Mouse (Mus musculus) G1E (cell line): ENCODE data around the gene Cyp4f14. TPM values are rescaled to one million over a fixed set of nuclear protein-coding genes. Genes with fewer than 3 reads are reported as not detected.

Experiments used
- ATAC-seq: 2 replicates; pipeline ENCODE4 v1.8.0; 2016; ENCODE audit warnings: mild to moderate bottlenecking; ENCODE audit not compliant: insufficient number of reproducible peaks, poor library complexity, low FRiP score, severe bottlenecking; ENCODE audit errors: extremely low read depth
- DNase-seq: peaks from one replicate; pipeline ENCODE4 v3.0.0; 2012; ENCODE audit warnings: low spot score
- H3K27me3 ChIP-seq: 2 replicates; pipeline ENCODE4 v1.6.1; 2012; ENCODE audit warnings: mild to moderate bottlenecking, low read length, inconsistent platforms; ENCODE audit not compliant: insufficient read depth
- H3K36me3 ChIP-seq: replicated peaks from 2 replicates; pipeline ENCODE3; 2012; ENCODE audit warnings: mild to moderate bottlenecking, inconsistent platforms
- H3K4me1 ChIP-seq: 2 replicates; pipeline ENCODE4 v1.6.1; 2012; ENCODE audit warnings: low read depth, low read length, inconsistent platforms, mixed read lengths; ENCODE audit not compliant: insufficient read depth
- H3K4me3 ChIP-seq: 2 replicates; pipeline ENCODE4 v1.5.1; 2012; ENCODE audit warnings: low read depth, mild to moderate bottlenecking, inconsistent platforms, low read length, moderate library complexity, mixed read lengths
- H3K9me3 ChIP-seq: replicated peaks from 2 replicates; pipeline ENCODE4 v1.6.1; 2012; ENCODE audit warnings: inconsistent platforms
- CTCF ChIP-seq: IDR thresholded peaks from 2 replicates; pipeline ENCODE4 v1.5.1; 2012; ENCODE audit warnings: low read depth, low read length, inconsistent platforms, mixed read lengths
- GATA1 ChIP-seq: IDR thresholded peaks from 2 replicates; pipeline ENCODE4 v1.6.1; 2012; ENCODE audit warnings: borderline replicate concordance, low read length, inconsistent platforms, mixed read lengths
- GATA2 ChIP-seq: IDR thresholded peaks from 2 replicates; pipeline ENCODE4 v1.6.1; 2012; ENCODE audit warnings: low read depth, low read length, inconsistent platforms, borderline replicate concordance
- POLR2AphosphoS5 ChIP-seq: IDR thresholded peaks from 2 replicates; pipeline ENCODE4 v1.6.1; 2012; ENCODE audit warnings: low read depth, low read length, inconsistent platforms; ENCODE audit not compliant: insufficient replicate concordance
- TAL1 ChIP-seq: conservative IDR thresholded peaks from 2 replicates; pipeline ENCODE4 v1.6.1; 2012; ENCODE audit warnings: low read depth, low read length, inconsistent platforms, mixed read lengths
- polyA plus RNA-seq: library from polyadenylated mRNA; stranded (reverse); fragments of >175 nt; gene quantifications from 2 replicates; pipeline ENCODE4 v1.2.3, GENCODE M21; 2012
- total RNA-seq, 2 experiments: library from RNA; stranded (forward) in 1 of 2; stranded (reverse) in 1 of 2; fragments of 200-1000 nt in 1 of 2; fragments of >200 nt in 1 of 2; fragmentation: Nextera tagmentation in 1 of 2; gene quantifications; 2 replicates each; pipeline ENCODE4 v1.2.3; 2014 to 2017

Cyp4f14 gene
- total and polyA plus RNA-seq, 3 experiments: 0.16 TPM; not detected in 2

DNA sequence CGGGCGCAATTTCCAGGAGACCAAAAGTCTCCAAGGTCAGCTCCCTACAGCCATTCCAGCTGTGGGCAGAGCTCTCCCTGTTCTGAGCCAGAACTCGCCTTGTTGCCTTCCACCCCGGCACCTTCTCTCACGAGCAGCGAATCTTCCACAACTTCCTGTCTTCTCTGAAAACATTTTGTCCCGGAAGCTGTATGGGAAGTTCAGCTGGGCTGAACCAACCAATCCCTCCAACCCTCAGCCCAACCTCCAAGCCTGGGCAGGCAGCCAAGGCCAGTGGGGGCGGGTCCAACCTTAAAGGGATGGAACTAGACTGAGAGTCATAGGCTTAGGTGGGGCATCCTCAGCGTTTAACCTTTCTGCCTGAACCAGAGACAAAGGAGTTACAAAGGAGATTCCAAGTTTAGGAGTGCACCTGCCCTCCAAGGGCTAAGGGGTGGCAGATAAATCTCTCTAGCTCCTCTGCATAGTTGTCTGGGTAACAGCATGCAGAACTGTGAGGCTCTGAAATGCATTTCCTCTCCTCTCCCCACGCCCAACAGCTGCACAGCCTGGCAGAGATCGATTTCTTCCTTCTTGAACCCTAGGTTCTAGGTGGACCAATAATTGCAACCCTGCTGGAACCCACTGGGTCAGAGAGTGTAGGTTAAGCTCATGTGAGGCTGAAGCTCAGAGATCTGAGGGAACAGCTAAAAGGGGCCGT, 30.2 kb upstream of the Cyp4f14 start, which contains the start of gene Cyp4f13:
Cyp4f13 (minus strand) TSS at position 188 of the 700 bp plus-strand sequence.
- Histone ChIP-seq H3K36me3 (peaks cover 19% of the 10 kb centered on the region), H3K4me3 (peak within 1 kb of the TSS; percentile 72), H3K4me1 (peaks cover 22% of the 10 kb centered on the region), H3K9me3 (no peaks in the 10 kb centered on the region), H3K27me3 (peaks cover 7% of the 10 kb centered on the region)
- peak; percentile 83 for DNase-seq
- TF ChIP-seq CTCF (no peak), POLR2AphosphoS5 (no peak), GATA2 (no peak), TAL1 (no peak), GATA1 (no peak)
- peak; percentile 95 for ATAC-seq

DNA sequence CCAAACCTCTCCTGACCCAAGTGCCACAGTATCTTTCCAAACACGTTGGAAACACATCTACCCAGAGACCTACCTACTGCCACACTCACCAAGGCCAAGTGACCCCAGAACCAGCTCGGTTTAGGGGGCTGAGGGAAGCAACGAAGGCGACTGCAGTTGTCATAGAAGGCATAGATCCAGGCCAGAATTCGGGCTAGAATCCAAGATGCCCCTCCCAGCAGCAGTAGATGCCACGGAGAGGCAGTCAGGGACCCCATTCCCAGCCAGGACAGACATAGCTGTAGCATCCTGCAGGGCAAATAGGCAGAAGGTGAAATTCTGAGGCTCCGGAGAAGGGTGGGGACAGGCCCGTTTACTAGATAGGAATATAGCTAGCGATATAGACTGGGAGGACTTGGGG, 29.6 kb upstream of the Cyp4f14 start:
- Histone ChIP-seq H3K36me3 (peaks cover 19% of the 10 kb centered on the region), H3K4me1 (peaks cover 22% of the 10 kb centered on the region), H3K9me3 (no peaks in the 10 kb centered on the region), H3K4me3 (peak overlapping the region; percentile 72), H3K27me3 (peaks cover 2% of the 10 kb centered on the region)
- TF ChIP-seq CTCF (no peak), POLR2AphosphoS5 (no peak)
- no peak for ATAC-seq
- DNase-seq: no peak

DNA sequence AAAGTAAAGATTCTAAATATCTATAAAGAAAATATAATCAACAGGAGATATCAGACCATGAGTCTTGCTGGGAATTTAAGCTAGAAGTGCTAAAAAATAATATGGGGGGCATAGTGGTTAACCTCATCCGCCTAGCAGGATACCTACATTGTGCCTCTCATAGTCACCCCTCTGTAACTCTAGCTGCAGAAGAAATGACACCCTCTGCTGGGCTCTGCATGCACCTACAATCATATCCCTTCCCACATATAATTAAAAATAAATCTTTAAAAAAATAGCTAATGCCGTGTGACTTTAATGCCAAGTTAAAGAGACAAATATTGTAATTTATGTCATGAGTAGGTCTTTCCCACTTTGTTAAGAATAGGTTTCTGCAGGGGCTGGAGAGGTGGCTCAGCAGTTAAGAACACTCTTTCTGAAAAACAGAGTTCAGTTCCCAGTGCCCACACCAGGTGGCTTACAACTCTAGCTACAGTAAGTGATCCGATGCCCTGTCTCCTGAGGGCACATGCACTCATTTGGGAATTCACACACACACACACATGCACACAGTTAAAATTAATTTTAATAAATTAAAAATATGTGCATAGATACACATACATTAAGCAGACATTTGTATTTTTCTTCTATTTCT, 27.4 kb upstream of the Cyp4f14 start:
- no peak for DNase-seq
- H3K36me3 ChIP-seq: peaks cover 31% of the 10 kb centered on the region
- H3K4me3 ChIP-seq: no peak overlapping the region
- no peaks in the 10 kb centered on the region for H3K27me3 ChIP-seq
- peaks cover 22% of the 10 kb centered on the region for H3K4me1 ChIP-seq
- no peaks in the 10 kb centered on the region for H3K9me3 ChIP-seq
- ATAC-seq: no peak
- no peak for TF ChIP-seq GATA2
- no peak for TF ChIP-seq TAL1
- no peak for TF ChIP-seq GATA1

DNA sequence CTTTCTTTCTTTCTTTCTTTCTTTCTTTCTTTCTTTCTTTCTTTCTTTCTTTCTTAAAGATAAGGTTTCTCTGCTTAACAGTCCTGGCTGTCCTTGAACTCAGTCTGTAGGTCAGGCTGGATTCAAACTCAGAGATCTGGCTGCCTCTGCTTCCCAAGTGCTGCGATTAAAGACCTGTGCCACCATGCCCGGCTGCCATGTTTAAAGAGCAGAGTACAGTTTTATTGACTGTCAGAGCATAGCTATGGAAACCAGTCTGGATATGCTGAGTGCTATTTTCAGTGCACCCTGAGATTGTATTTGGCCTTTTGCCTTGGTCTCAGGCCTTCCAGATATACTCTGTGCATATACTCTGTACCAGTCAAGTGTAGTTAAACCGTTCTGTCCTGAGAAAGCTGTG, 26.5 kb upstream of the Cyp4f14 start:
- ATAC-seq (no peak), DNase-seq (no peak)
- Histone ChIP-seq H3K9me3 (no peaks in the 10 kb centered on the region), H3K4me3 (no peak overlapping the region), H3K27me3 (no peaks in the 10 kb centered on the region), H3K4me1 (peaks cover 22% of the 10 kb centered on the region), H3K36me3 (peaks cover 31% of the 10 kb centered on the region)
- no peak for TF ChIP-seq TAL1
- TF ChIP-seq CTCF: no peak
- TF ChIP-seq GATA1: no peak
- no peak for TF ChIP-seq GATA2
- no peak for TF ChIP-seq POLR2AphosphoS5

DNA sequence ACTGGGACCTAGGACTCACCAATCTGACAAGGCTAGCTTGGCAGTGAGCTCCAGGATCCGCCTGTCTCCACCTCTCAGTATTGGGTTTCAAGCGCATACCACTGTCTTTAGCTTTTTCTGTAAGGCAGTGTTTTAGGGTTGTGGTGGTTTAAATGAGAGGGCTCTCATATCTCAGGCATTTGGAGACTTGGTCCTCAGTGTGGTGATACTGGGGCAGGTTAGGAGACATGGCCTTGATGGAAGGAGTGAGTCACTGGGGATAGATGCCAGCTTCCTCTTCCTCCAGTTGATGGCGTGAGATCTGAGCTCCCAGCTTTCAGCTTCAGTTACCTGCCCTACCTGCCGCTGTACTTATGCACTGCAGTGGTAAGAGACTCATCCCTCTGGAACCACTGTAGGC, 22.7 kb upstream of the Cyp4f14 start:
- H3K4me1 ChIP-seq: no peaks in the 10 kb centered on the region
- TF ChIP-seq POLR2AphosphoS5 (no peak), TAL1 (no peak), GATA1 (no peak), CTCF (no peak), GATA2 (no peak)
- no peaks in the 10 kb centered on the region for H3K27me3 ChIP-seq
- H3K9me3 ChIP-seq: no peaks in the 10 kb centered on the region
- DNase-seq (no peak), ATAC-seq (no peak)
- no peak overlapping the region for H3K4me3 ChIP-seq
- H3K36me3 ChIP-seq: peaks cover 30% of the 10 kb centered on the region

DNA sequence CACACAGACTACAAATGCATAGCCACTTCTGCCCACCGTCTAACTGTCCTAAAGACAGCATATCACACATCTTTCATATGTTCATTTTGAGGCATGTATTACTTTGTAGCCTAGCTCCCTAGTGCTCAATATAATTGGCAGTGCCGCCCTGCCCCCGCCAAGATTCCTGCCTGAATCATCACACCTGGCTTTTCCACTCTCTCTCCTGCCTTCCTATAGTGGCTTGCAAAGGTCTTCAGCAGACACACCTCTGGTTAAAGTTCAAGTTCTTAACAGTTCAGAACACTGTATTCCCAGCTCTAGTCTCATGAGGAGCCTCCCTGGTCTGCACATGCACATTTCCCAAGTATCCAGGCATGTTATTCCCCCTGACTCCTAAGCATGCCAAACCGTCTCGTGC, 10.7 kb upstream of the Cyp4f14 start:
- no peaks in the 10 kb centered on the region for H3K4me1 ChIP-seq
- TF ChIP-seq GATA1 (no peak), GATA2 (no peak), TAL1 (no peak), CTCF (no peak), POLR2AphosphoS5 (no peak)
- H3K9me3 ChIP-seq: no peaks in the 10 kb centered on the region
- H3K4me3 ChIP-seq: no peak overlapping the region
- peaks cover 13% of the 10 kb centered on the region for H3K36me3 ChIP-seq
- ATAC-seq (no peak), DNase-seq (no peak)
- H3K27me3 ChIP-seq: peaks cover 10% of the 10 kb centered on the region; the same call in 1 of the 2 replicates
